Mouse (Mus musculus): ENCODE data around the gene Ccl2.

Ccl2 gene

GRCm38 (mm10) chr11:82035356-82035755 is at the start of gene Ccl2:
Ccl2 (plus strand) TSS chr11:82035571.
- peak; percentile 83 to 89 for DNase-seq

GRCm38 (mm10) chr11:81996172-81996841 is 39.1 kb upstream of the Ccl2 start:
- peak; percentile 81 to 86 for DNase-seq

GRCm38 (mm10) chr11:81997085-81997484 is 38.3 kb upstream of the Ccl2 start:
- no peak for DNase-seq

GRCm38 (mm10) chr11:81998646-81999045 is 36.7 kb upstream of the Ccl2 start:
- DNase-seq, result no peak

GRCm38 (mm10) chr11:81999469-81999868 is 35.9 kb upstream of the Ccl2 start:
- DNase-seq, result peak in 1 of 2 experiments; percentile 28

- DNase-seq, result no peak
Observed at GRCm38 (mm10) chr11:82000581-82000980, 34.8 kb upstream of the Ccl2 start.

GRCm38 (mm10) chr11:82004810-82005209 is 30.6 kb upstream of the Ccl2 start:
- DNase-seq, result no peak

GRCm38 (mm10) chr11:82006796-82007423 is 28.5 kb upstream of the Ccl2 start:
- peak in 1 of 2 experiments; percentile 10 for DNase-seq

GRCm38 (mm10) chr11:82010115-82010514 is 25.3 kb upstream of the Ccl2 start:
- DNase-seq, result no peak

- DNase-seq, result no peak
Observed at GRCm38 (mm10) chr11:82011411-82012193, 23.8 kb upstream of the Ccl2 start.

- no peak for DNase-seq
Observed at GRCm38 (mm10) chr11:82013756-82014155, 21.6 kb upstream of the Ccl2 start.

GRCm38 (mm10) chr11:82015066-82015465 is 20.3 kb upstream of the Ccl2 start:
- DNase-seq, result no peak

- DNase-seq, result no peak
Observed at GRCm38 (mm10) chr11:82016181-82016780, 19.1 kb upstream of the Ccl2 start.

GRCm38 (mm10) chr11:82019389-82019788 is 16.0 kb upstream of the Ccl2 start:
- no peak for DNase-seq

- DNase-seq, result no peak
Observed at GRCm38 (mm10) chr11:82019793-82020192, 15.6 kb upstream of the Ccl2 start.

- DNase-seq, result no peak
Observed at GRCm38 (mm10) chr11:82021406-82021805, 14.0 kb upstream of the Ccl2 start.

- no peak for DNase-seq
Observed at GRCm38 (mm10) chr11:82022504-82023056, 12.8 kb upstream of the Ccl2 start.

- DNase-seq, result no peak
Observed at GRCm38 (mm10) chr11:82023769-82024168, 11.6 kb upstream of the Ccl2 start.

GRCm38 (mm10) chr11:82030171-82030570 is 5.2 kb upstream of the Ccl2 start:
- DNase-seq, result no peak

- no peak for DNase-seq
Observed at GRCm38 (mm10) chr11:82032136-82032535, 3.2 kb upstream of the Ccl2 start.

- DNase-seq, result peak in 1 of 2 experiments; percentile 26
Observed at GRCm38 (mm10) chr11:82032678-82033344, 2.6 kb upstream of the Ccl2 start.

GRCm38 (mm10) chr11:82034446-82034845 is 925 bp upstream of the Ccl2 start:
- DNase-seq, result no peak

Measured in cerebellum, postnatal 10 days (tissue).